ENCODE assay signal across 8 mouse cellular contexts in genomic region chr5:149454281-149454680, GRCm38 (mm10). TPM values are rescaled to one million over a fixed set of nuclear protein-coding genes. Genes with fewer than 3 reads are reported as not detected.
A peak's percentile ranks its signal among the peaks of the same experiment; 100 is the strongest.
DNase-seq lines count a peak whose midpoint lies in the region; ATAC-seq and TF ChIP-seq lines count a peak whose summit lies in the region.

No protein-coding gene starts in this region.

- ATAC-seq in hindbrain, embryonic 12.5 days (ENCODE audit: low FRiP score) = no peak
- ATAC-seq in frontal cortex, adult (ENCODE audit: low TSS enrichment) = 0 out of 2 replicates have a peak, but pooled peaks have one; percentile 29
- ATAC-seq in kidney, postnatal 0 days (replicated peaks; ENCODE audit: low FRiP score, low read depth) = no peak
- ATAC-seq in liver, embryonic 14.5 days (ENCODE audit: insufficient read depth) = no peak

- 32% methylated on average over 6 of the region's 6 CpGs for WGBS in hindbrain, embryonic 10.5 days
- WGBS in hindbrain, embryonic 12.5 days = 31% methylated on average over 6 of the region's 6 CpGs
- WGBS in kidney, postnatal 0 days = 27% methylated on average over 6 of the region's 6 CpGs
- 18% methylated on average over 6 of the region's 6 CpGs for WGBS in liver, embryonic 14.5 days (ENCODE audit: insufficient replicate concordance)
- 27% methylated on average over 6 of the region's 6 CpGs for WGBS in small intestine, adult 2 months

- H3K4me1 ChIP-seq in hindbrain, embryonic 10.5 days (replicated peaks) = peaks cover 12% of the 10 kb centered on the region; the same call in 1 of the 2 replicates
- H3K4me1 ChIP-seq in hindbrain, embryonic 12.5 days = peaks cover 8% of the 10 kb centered on the region; the same call in 1 of the 2 replicates
- no peaks in the 10 kb centered on the region for H3K4me1 ChIP-seq in kidney, postnatal 0 days (replicated peaks; ENCODE audit: insufficient read depth, low read length)
- H3K4me1 ChIP-seq in liver, embryonic 14.5 days (replicated peaks; ENCODE audit: control insufficient read depth in 2 of 2, insufficient read depth in 2 of 2, low read length in 1 of 2) = no peaks in the 10 kb centered on the region
- no peaks in the 10 kb centered on the region for H3K4me1 ChIP-seq in small intestine, adult 2 months (ENCODE audit: control insufficient read depth, insufficient read depth, insufficient read length, low read length)

- H3K9me3 ChIP-seq in hindbrain, embryonic 10.5 days = no peaks in the 10 kb centered on the region
- H3K9me3 ChIP-seq in hindbrain, embryonic 12.5 days (replicated peaks) = no peaks in the 10 kb centered on the region
- H3K9me3 ChIP-seq in kidney, postnatal 0 days (replicated peaks; ENCODE audit: low read length) = no peaks in the 10 kb centered on the region
- H3K9me3 ChIP-seq in liver, embryonic 14.5 days (ENCODE audit: control insufficient read depth, low read length) = no peaks in the 10 kb centered on the region

- no peak overlapping the region for H3K4me2 ChIP-seq in hindbrain, embryonic 12.5 days (replicated peaks)
- no peak overlapping the region for H3K4me2 ChIP-seq in kidney, postnatal 0 days (ENCODE audit: low read length)
- no peak overlapping the region for H3K4me2 ChIP-seq in liver, embryonic 14.5 days (ENCODE audit: low read depth)

- no peak overlapping the region for H3K4me3 ChIP-seq in hindbrain, embryonic 10.5 days
- H3K4me3 ChIP-seq in hindbrain, embryonic 12.5 days = no peak overlapping the region
- H3K4me3 ChIP-seq in kidney, postnatal 0 days (replicated peaks; ENCODE audit: low read depth, low read length) = no peak overlapping the region
- no peak overlapping the region for H3K4me3 ChIP-seq in liver, embryonic 14.5 days (ENCODE audit: insufficient read depth in 1 of 2, low read depth in 2 of 2, low read length in 2 of 2)
- no peak overlapping the region for H3K4me3 ChIP-seq in small intestine, adult 2 months (ENCODE audit: low read depth, low read length)

- DNase-seq in hindbrain, embryonic 10.5 days (ENCODE audit: low spot score) = peak; percentile 82
- DNase-seq in MN1 (ENCODE audit: low spot score) = peak; percentile 20
- DNase-seq in cerebellum, adult 18-20 months = peak; percentile 64 to 79
- peak; percentile 55 for DNase-seq in kidney, postnatal 0 days (ENCODE audit: low spot score)
- peak in 1 of 3 experiments; percentile 7 for DNase-seq in liver, embryonic 14.5 days (ENCODE audit: low read depth in 3 of 3, low spot score in 3 of 3)

- H3K9ac ChIP-seq in hindbrain, embryonic 12.5 days = no peak overlapping the region
- H3K9ac ChIP-seq in kidney, postnatal 0 days (ENCODE audit: low read depth, low read length) = no peak overlapping the region
- no peak overlapping the region for H3K9ac ChIP-seq in liver, embryonic 14.5 days (replicated peaks)

- H3K27me3 ChIP-seq in hindbrain, embryonic 10.5 days (ENCODE audit: insufficient read depth, poor library complexity, severe bottlenecking) = no peaks in the 10 kb centered on the region
- no peaks in the 10 kb centered on the region for H3K27me3 ChIP-seq in hindbrain, embryonic 12.5 days
- H3K27me3 ChIP-seq in kidney, postnatal 0 days (ENCODE audit: insufficient read depth, low read length) = no peaks in the 10 kb centered on the region
- no peaks in the 10 kb centered on the region for H3K27me3 ChIP-seq in liver, embryonic 14.5 days (ENCODE audit: control insufficient read depth, insufficient read depth, low read length)
- no peaks in the 10 kb centered on the region for H3K27me3 ChIP-seq in small intestine, adult 2 months (ENCODE audit: control insufficient read depth, insufficient read depth, low read length)

- TF ChIP-seq POLR2A in small intestine, adult 2 months (IDR thresholded peaks at IDR 0.05; ENCODE audit: low read depth, low read length) = no peak

- peak; percentile 80 for TF ChIP-seq CTCF in kidney, postnatal 0 days (IDR thresholded peaks at IDR 0.05; ENCODE audit: low read depth)
- TF ChIP-seq CTCF in liver, embryonic 14.5 days (IDR thresholded peaks at IDR 0.05; ENCODE audit: low read depth) = peak; percentile 84
- TF ChIP-seq CTCF in small intestine, adult 2 months (IDR thresholded peaks at IDR 0.05; ENCODE audit: extremely low read depth, insufficient read length, insufficient replicate concordance, low read depth, low read length) = peak; percentile 87; the same call in 1 of the 2 replicates

- H3K27ac ChIP-seq in hindbrain, embryonic 10.5 days = peak overlapping the region; percentile 23
- no peak overlapping the region for H3K27ac ChIP-seq in hindbrain, embryonic 12.5 days
- H3K27ac ChIP-seq in kidney, postnatal 0 days = no peak overlapping the region
- no peak overlapping the region for H3K27ac ChIP-seq in liver, embryonic 14.5 days
- no peak overlapping the region for H3K27ac ChIP-seq in small intestine, adult 2 months (ENCODE audit: insufficient read depth, low read depth, low read length)

- no peaks in the 10 kb centered on the region for H3K36me3 ChIP-seq in hindbrain, embryonic 10.5 days
- H3K36me3 ChIP-seq in hindbrain, embryonic 12.5 days = no peaks in the 10 kb centered on the region
- H3K36me3 ChIP-seq in kidney, postnatal 0 days (ENCODE audit: insufficient read depth, low read length) = no peaks in the 10 kb centered on the region
- no peaks in the 10 kb centered on the region for H3K36me3 ChIP-seq in liver, embryonic 14.5 days (replicated peaks; ENCODE audit: control insufficient read depth, insufficient read depth, low read depth)
- no peaks in the 10 kb centered on the region for H3K36me3 ChIP-seq in small intestine, adult 2 months (ENCODE audit: control insufficient read depth, insufficient read depth, low read length)

- TF ChIP-seq EP300 in liver, embryonic 14.5 days (IDR thresholded peaks at IDR 0.05; ENCODE audit: low read depth) = no peak

RNA-seq across cellular contexts. Expression of gene Tex26, which starts 14.8 kb away (rescaled TPM):
- 1.1 and 2.9 TPM in 2 replicates for polyA plus RNA-seq in hindbrain, embryonic 10.5 days (2016; fragmentation: Nextera tagmentation; extraction: Ambion mirVana)
- polyA plus RNA-seq in hindbrain, embryonic 12.5 days (2016; fragmentation: Nextera tagmentation; extraction: Ambion mirVana) = 1.1 and 1.2 TPM in 2 replicates
- polyA plus RNA-seq in kidney, postnatal 0 days (2015; fragmentation: Nextera tagmentation; extraction: Ambion mirVana) = 0.14 and 0.23 TPM in 2 replicates
- 0.30 and 0.48 TPM in 2 replicates for polyA plus RNA-seq in liver, embryonic 14.5 days (2012; rRNA removed)
- polyA plus RNA-seq in liver, embryonic 14.5 days (2014; fragmentation: Nextera tagmentation; extraction: Ambion mirVana) = 0.23 TPM in 1 of 2 replicates, not detected in the other
- not detected in 2 replicates for polyA plus RNA-seq in small intestine, adult 2 months (2012; rRNA removed)

RNA-seq across cellular contexts. Expression of gene Medag, which starts 42.7 kb away (rescaled TPM):
- polyA plus RNA-seq in hindbrain, embryonic 10.5 days (2016; fragmentation: Nextera tagmentation; extraction: Ambion mirVana) = 0.37 and 0.61 TPM in 2 replicates
- polyA plus RNA-seq in hindbrain, embryonic 12.5 days (2016; fragmentation: Nextera tagmentation; extraction: Ambion mirVana) = 1.0 and 1.1 TPM in 2 replicates
- polyA plus RNA-seq in kidney, postnatal 0 days (2015; fragmentation: Nextera tagmentation; extraction: Ambion mirVana) = 0.24 and 0.31 TPM in 2 replicates
- 0.13 and 0.18 TPM in 2 replicates for polyA plus RNA-seq in liver, embryonic 14.5 days (2012; rRNA removed)
- polyA plus RNA-seq in liver, embryonic 14.5 days (2014; fragmentation: Nextera tagmentation; extraction: Ambion mirVana) = 0.04 and 0.27 TPM in 2 replicates
- 0.76 and 2.5 TPM in 2 replicates for polyA plus RNA-seq in small intestine, adult 2 months (2012; rRNA removed)
